Mouse (Mus musculus) bone marrow macrophage, adult 2 months (primary cell): Measurements from ENCODE around the gene Ranbp3l. TPM values are rescaled to one million over a fixed set of nuclear protein-coding genes. Genes with fewer than 3 reads are reported as not detected.
"Not testable (repeated sequence)": the region's sequence is repeated elsewhere in the genome, so short reads cannot be mapped to it uniquely, and the experiment has no call there.

ENCODE experiments used
- H3K27ac ChIP-seq: 2 replicates; pipeline ENCODE4 v1.5.1; 2012; ENCODE audit warnings: low read depth, low read length; ENCODE audit not compliant: insufficient read depth
- H3K4me1 ChIP-seq: 2 replicates; pipeline ENCODE4 v1.6.1; 2012; ENCODE audit warnings: low read length; ENCODE audit not compliant: control insufficient read depth, insufficient read depth
- H3K4me3 ChIP-seq: 2 replicates; pipeline ENCODE4 v1.5.1; 2012; ENCODE audit warnings: mild to moderate bottlenecking, low read length, moderate library complexity; ENCODE audit not compliant: insufficient read depth
- CTCF ChIP-seq: IDR thresholded peaks from 2 replicates; pipeline ENCODE4 v1.5.1; 2012; ENCODE audit warnings: low read depth, mild to moderate bottlenecking, low read length, moderate library complexity
- POLR2A ChIP-seq: IDR thresholded peaks from 2 replicates; pipeline ENCODE4 v1.6.1; 2012; ENCODE audit warnings: mild to moderate bottlenecking, low read depth, low read length, borderline replicate concordance
- polyA plus RNA-seq: library from polyadenylated mRNA; stranded (reverse); fragments of >200 nt; gene quantifications from 2 replicates; pipeline ENCODE4 v1.2.4, GENCODE M21; 2012; ENCODE audit not compliant: missing spikeins, insufficient read depth, insufficient read length

Gene Ranbp3l
- polyA plus RNA-seq, 1 experiment: not detected

- peaks cover 21% of the 10 kb centered on the region for H3K4me1 ChIP-seq
- H3K4me3 ChIP-seq: no peak overlapping the region
- no peak for TF ChIP-seq POLR2A
- no peak for TF ChIP-seq CTCF
- no peak overlapping the region for H3K27ac ChIP-seq
Observed at GRCm38 (mm10) chr15:8991859-8992838, 24.4 kb downstream of the Ranbp3l start.

GRCm38 (mm10) chr15:8994608-8995277, 27.0 kb downstream of the Ranbp3l start:
- peaks cover 21% of the 10 kb centered on the region for H3K4me1 ChIP-seq
- H3K27ac ChIP-seq: no peak overlapping the region
- no peak overlapping the region for H3K4me3 ChIP-seq
- no peak for TF ChIP-seq POLR2A
- no peak for TF ChIP-seq CTCF

DNA sequence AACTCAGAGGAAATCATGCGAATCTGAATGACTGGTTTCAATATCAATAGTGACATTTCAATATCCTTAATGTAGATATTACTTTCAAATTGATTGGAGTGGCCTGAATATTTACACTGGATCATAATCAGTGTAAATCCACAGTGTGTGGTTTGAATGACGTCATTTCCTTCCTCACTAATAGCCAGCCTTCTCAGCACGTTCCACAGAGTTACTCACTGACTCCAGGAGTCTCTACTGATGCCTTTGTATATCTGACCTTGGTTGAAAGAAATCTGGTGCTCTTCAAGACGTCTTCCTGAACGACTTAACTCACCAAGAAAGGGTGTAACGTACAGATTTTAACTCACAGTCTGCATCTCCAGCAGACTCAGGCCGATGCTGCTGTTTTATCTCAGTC, 27.7 kb downstream of the Ranbp3l start:
- Histone ChIP-seq H3K4me1 (peaks cover 21% of the 10 kb centered on the region), H3K4me3 (no peak overlapping the region), H3K27ac (no peak overlapping the region)
- TF ChIP-seq CTCF (no peak), POLR2A (no peak)

DNA sequence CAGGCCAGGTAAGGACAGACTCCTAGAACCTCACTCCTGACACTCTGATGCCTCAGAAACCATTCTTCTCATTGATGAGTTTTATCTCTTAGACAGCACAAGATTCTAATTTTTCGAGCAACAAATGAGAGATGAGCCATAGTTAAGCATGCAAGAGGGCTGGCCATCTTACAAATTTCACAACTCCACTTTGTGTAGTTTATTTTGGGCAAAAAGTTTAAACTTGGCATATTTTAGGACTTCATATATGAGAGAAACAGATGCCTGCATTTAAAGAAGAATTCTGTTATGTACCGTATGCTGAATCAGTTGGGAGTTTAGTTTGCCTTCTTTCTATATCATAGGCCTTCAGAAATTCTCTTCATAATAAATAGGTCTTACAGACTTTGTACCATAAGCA, 35.0 kb downstream of the Ranbp3l start:
- no peak overlapping the region for H3K27ac ChIP-seq
- no peaks in the 10 kb centered on the region for H3K4me1 ChIP-seq
- no peak overlapping the region for H3K4me3 ChIP-seq
- TF ChIP-seq CTCF: no peak
- no peak for TF ChIP-seq POLR2A

DNA sequence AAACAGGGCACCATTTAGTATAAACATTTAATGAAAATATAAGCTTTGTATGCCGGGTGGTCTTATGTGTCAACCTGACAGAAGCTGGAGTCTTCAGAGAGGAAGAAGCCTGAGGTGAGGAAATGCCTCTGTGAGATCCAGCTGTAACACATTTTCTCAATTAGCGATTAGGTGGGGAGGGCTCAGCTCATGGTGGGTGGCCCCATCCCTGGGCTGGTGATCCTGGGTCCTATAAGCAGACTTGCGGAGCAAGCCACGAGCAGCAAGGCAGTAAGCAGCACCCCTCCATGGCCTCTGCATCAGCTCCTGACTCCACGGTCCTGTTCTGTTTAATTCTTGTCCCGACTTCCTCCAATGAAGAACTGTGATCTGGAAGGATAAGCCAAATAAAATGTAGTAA, 41.4 kb downstream of the Ranbp3l start:
- Histone ChIP-seq H3K4me3 (no peak overlapping the region), H3K27ac (no peak overlapping the region), H3K4me1 (peaks cover 2% of the 10 kb centered on the region; the same call in 1 of the 2 replicates)
- TF ChIP-seq CTCF: no peak
- no peak for TF ChIP-seq POLR2A

DNA sequence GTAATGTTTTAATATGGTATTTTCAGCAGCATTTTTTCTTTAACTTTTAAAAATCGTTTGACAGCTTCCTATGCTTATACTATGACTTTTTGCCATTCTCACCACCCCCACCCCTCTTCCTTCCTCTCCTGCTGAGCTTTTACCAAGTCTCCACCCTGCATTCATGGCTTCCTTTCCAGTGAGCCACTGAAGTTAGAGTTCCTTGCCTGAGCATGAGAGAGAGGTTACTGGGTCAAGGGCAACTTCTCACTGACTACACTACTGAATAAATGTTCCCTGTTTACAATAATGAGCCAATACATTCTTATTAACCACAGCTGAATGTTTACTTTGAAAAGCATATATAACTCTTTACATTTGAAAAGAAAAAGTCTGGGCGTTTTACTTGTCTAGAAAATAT, 46.8 kb downstream of the Ranbp3l start:
- Histone ChIP-seq H3K4me3 (no peak overlapping the region), H3K4me1 (peaks cover 1% of the 10 kb centered on the region; the same call in 1 of the 2 replicates), H3K27ac (no peak overlapping the region)
- TF ChIP-seq CTCF (no peak), POLR2A (no peak)

DNA sequence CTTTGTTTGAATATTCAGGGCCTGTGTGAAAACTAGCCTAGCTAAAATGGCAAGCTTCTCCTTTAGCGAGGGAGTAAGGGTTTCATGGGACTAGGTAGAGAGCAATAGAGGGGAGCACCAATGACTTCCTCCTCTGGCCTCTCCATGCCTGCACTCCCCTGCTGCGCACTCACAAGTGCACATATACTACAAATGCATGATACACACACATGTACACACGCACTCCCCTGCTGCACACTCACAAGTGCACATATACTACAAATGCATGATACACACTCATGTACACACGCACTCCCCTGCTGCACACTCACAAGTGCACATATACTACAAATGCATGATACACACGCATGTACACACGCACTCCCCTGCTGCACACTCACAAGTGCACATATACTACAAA, 47.7 kb downstream of the Ranbp3l start:
- H3K27ac ChIP-seq, H3K4me3 ChIP-seq, H3K4me1 ChIP-seq: not testable (repeated sequence)

GRCm38 (mm10) chr15:9055704-9056103, 88.0 kb downstream of the Ranbp3l start:
- Histone ChIP-seq H3K4me3 (no peak overlapping the region), H3K4me1 (no peaks in the 10 kb centered on the region), H3K27ac (no peak overlapping the region)
- no peak for TF ChIP-seq POLR2A
- no peak for TF ChIP-seq CTCF

- H3K27ac ChIP-seq: no peak overlapping the region
- TF ChIP-seq CTCF (no peak), POLR2A (no peak)
- no peak overlapping the region for H3K4me3 ChIP-seq
- H3K4me1 ChIP-seq: no peaks in the 10 kb centered on the region
Observed at GRCm38 (mm10) chr15:9059856-9060255, 92.1 kb downstream of the Ranbp3l start.
